Mouse (Mus musculus): ENCODE measurements at regions not wholly inside any gene's neighbourhood (a gene's known extent, or its start where the extent isn't known, plus 50 kb on each side); places are given as distances from the start of the nearest gene placed in this dataset.

GRCm38 (mm10) chr14:85918894-85919293, 1222.1 kb downstream of the Diaph3 start:
- TF ChIP-seq CTCF (IDR thresholded peaks at IDR 0.05) (no peak), EP300 (IDR thresholded peaks at IDR 0.05) (no peak)
